Mouse (Mus musculus) kidney, postnatal 36 days (tissue): ENCODE results near the gene Spg21.

Experiments
- DNase-seq, 2 experiments: peaks; one replicate each; pipeline ENCODE4 v3.0.0; 2021 to 2022; ENCODE audit warnings: mixed read lengths in 2 of 2

Gene Spg21

DNA sequence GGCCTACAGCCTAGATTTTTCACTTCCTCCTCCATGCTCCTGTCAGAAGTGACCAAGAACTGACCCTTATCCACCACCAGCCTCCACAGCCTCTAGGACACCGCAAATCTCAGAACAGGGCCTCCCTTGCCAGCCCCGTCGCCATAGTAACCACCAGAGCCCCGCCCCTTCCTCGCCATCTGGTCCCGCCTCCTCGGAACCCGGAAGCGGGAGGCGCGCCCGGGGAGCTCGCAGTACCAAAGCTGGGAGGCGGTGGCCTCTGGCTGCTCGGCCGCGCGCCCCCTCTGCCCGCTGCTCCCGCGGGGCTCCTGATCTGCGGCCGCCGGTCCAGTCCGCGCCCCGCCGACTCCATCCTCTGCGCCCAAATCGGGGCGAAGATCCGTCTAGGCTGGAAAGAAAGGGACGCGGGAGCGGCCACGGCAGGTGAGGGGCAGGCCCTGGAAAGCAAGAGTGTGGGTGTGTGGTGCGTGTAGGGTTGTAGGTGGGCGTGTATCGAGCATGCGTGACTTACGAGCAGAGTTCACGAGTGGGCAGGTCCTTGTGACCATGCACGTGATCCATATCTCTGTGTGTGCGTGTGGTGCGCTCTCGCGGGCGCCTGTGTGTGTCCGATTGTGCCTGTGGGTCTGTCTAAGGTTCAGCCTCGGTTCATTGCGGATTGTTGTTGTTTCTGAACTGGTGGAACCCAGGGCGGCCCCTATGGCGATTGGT is at the start of gene Spg21:
Spg21 (plus strand) TSS at position 216 of the 711 bp plus-strand sequence.
- DNase-seq: peak; percentile 96 to 98

DNA sequence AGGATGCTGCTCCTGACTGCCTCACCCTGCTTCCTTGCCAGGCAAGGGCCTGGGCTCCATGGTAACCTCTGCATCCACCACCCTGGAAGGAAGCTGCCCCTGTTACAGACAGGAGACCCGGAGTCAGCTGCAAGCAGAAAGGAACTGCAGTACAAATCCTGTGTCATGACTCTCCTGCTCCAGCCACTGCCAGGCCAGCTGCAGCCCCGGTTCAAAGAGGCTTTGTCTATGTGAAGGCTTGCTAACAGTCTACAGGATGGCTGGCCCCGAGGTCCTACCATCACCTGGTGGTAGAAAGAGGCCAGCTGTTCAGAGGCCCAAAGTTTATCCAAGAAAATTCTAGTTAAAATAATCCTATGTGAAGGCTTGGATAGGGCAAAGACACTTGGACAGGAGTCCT is 49.4 kb upstream of the Spg21 start:
- DNase-seq: no peak

DNA sequence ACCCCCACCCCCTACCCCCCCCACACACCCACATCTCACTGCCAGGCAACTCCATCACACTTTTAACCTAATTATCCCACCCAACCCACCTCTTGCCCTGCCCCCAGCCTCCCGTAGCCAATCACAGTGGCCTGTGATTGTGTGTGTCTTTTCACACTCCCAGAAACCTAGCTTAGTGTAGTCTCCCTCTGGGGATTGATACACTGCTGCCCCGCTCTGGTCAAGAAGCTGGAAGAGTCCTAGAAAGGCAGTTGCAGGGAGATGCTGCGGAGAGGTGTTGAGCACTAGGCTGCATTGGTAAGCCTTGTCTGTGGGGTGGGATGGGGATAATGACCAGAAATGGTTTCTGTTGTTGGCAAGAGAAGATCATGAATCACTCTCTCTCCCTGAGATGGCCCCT is 43.0 kb upstream of the Spg21 start:
- DNase-seq: no peak

DNA sequence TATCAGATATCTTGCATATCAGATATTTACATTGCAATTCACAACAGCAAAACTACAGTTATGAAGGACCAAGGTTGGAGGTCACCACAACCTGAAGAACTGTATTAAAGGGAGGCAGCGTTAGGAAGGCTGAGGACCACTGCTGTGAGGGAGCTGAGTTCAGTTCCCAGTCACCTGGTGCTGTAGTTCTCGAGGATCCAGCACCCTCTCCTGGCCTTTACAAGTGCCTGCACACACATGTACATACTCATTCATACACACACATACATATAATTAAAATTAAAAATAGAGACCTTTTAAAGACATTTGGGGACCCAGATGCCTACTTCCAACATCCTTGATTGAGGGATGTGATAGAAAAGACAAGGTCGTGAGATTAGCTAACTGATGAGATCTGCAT is 41.1 kb upstream of the Spg21 start:
- no peak for DNase-seq

DNA sequence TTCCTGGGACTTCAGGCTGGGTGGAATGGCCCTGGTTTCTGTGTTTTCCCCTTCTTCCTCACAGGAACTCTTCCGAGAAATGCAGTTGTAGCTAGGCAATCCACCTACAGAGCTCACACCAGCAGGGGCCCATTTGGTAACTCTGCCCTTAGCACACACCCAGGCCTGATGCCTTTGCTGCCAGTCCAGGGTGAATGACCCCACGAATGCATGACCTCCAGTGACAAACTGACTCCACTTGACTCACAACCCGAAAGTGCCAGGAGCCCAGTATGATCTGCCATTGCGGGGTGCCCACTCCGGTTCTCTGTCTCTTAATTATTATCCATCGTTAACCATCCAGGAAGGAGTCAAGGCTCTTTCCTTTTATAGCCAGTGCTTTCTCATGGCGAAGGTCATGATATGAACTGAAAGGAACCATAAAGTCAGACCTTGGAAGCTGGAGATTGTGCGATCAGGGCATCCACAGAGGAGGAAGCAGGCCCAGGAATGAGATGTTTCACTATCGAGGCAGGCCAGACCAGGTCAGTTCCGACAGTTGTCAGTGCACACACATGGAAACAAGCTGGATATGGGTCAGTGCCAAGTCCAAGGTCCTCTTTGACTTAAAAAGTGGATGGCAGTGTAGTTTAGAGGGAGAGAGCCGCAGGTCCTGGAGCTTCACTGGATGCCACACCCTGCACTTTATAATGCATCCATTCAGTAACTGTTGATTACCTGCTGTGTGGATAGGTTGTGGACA is 37.8 kb upstream of the Spg21 start, which contains the start of gene Slc51b:
Slc51b (minus strand) TSS at position 196 of the 742 bp plus-strand sequence.
- DNase-seq: peak; percentile 80 to 86

DNA sequence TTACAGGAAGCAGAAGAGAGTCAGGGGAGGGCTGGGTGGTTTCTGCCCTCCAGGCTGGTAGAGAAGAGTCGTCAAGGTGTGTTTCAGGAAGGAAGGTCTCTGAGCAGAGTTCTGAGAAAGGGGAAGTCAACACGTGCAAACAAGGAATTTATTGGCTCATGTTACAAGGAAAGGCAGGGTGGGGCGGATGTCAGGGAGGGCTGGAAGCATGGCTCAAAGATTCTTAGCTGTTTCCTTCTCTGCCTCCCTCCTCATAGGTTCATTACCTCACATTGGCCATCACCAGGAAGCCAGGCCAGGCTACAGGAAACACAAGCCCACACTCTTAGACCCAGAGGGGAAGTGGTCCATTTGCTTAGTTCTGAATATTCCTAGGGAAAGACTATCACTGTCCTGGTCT is 36.4 kb upstream of the Spg21 start:
- DNase-seq: no peak

DNA sequence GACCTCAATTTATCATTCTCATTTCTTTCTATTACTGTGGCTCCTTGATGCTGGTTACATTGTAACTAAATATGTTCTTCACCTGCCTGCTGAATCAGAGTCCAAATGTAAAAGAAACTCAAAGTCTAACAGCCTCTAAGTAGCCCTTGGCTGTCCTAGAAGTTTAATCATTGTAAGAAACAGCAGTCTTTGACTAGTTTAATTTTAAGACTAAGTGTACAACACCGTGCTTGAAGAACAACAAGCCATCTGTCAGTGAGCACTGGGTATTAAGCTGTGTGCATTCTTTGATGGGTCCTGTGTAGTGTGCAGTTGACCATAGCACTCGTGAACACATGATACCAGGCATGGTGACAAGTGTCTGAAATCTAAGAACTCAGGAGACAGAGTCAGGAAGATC is 33.2 kb upstream of the Spg21 start:
- peak; percentile 30 to 71 for DNase-seq

GRCm38 (mm10) chr9:65428003-65428402 is 32.7 kb upstream of the Spg21 start:
- DNase-seq: peak in 1 of 2 experiments; percentile 14

GRCm38 (mm10) chr9:65430401-65430800 is 30.3 kb upstream of the Spg21 start:
- DNase-seq: no peak

GRCm38 (mm10) chr9:65430921-65431320 is 29.8 kb upstream of the Spg21 start:
- no peak for DNase-seq

GRCm38 (mm10) chr9:65432236-65432635 is 28.5 kb upstream of the Spg21 start:
- DNase-seq: peak; percentile 90 to 92

DNA sequence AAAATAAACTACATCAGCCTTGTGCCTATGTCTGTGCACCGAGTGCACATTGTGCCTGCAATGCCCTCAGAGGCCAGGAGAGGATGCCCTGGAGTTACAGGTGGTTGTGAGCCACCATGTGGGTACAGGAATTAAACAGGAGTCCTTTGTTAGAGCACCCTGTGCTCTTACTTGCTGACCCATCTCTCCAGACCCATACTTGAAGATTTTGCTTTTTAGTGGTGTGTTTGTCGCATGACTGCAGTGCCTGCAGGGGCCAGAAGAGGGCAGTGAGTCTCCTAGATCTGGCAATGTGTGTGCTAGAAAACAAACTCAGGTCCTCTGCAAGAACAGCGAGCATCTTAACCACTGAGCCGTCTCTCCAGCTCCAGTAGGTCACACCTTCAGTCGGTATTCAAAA is 26.6 kb upstream of the Spg21 start:
- peak; percentile 29 to 76 for DNase-seq

DNA sequence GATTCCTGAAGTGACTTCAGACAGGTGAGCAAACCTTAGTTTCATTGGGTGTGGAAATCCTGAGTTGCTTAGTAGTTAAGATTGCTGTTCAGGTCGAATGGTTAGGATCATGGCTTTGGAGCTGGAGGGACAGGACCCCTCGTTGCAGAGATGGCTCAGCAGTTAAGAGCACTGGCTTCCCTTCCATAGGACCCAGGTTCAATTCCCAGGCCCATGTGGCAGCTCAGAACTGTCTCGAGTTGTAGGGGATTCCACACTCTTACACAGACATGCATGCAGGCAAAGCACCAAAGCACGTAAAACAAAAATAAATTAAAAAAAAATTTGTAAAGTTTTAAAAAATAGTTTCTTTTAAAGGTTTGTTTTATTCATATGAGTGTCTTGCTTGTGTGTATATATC is 25.5 kb upstream of the Spg21 start:
- DNase-seq: no peak

GRCm38 (mm10) chr9:65435671-65436301 is 25.0 kb upstream of the Spg21 start, which contains the start of gene Mtfmt:
TSS of gene Mtfmt (plus strand) at chr9:65435782.
- DNase-seq: peak; percentile 96 to 99

DNA sequence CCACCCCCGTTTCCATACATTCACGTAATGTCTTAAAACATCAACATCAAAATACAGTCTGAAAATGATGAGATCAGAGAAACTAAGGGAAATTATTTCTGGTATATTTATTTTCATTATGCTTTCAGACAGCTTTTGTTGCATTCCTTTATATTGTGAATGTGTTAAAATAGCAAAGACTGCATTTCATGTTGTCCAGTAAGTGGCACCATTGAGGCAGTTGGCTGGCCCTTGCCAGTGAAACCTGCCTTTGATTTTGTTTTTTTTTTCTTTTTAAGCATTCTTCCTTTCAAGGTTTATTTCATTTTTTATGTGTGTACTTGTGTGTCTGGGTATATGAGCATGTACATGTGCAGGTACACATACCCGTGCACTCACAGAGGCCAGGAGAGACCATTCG is 16.1 kb upstream of the Spg21 start:
- no peak for DNase-seq

DNA sequence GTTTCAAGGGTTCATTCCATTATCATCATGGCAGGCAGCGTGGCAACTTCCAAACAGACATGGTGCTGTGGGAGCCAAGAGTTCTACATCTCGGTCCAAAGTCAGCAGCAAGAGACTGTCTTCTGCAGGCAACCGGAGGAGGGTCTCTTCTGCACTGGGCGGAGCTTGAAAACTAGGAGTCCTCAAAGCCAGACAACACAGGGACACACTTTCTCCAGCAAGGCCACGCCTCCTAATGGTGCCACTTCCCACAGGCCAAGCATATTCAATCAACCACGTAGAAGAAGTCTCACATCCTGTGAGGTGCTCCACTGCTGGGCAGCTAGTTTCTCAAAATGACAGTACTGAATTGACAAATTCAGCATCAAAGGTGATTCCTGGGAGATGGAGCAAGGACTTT is 12.8 kb upstream of the Spg21 start:
- DNase-seq: no peak

GRCm38 (mm10) chr9:65458975-65459374 is 1.8 kb upstream of the Spg21 start:
- DNase-seq: no peak

DNA sequence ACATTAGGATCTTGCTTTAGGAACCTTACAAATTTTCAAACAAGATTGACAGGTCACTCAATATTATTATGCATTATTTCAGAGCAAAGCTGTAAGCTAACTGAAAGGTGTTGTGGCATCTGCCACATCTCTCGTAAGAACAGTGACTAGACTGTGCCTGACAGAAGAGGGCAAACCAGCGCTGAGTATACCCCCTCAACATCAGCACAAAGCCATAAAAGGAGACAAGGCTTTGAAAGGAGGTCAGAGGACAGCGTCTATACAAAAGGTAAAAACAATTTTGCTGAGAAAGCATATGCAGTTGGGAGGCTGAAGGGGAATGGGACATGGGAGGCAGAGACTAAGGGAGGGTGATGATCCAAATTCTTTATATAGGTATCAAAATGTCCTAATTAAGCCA is 549 bp upstream of the Spg21 start:
- no peak for DNase-seq

GRCm38 (mm10) chr9:65462544-65462943 is 1.8 kb downstream of the Spg21 start:
- DNase-seq: no peak

GRCm38 (mm10) chr9:65464161-65464560 is 3.4 kb downstream of the Spg21 start:
- DNase-seq: peak; percentile 71 to 82

GRCm38 (mm10) chr9:65465241-65465640 is 4.5 kb downstream of the Spg21 start:
- DNase-seq: peak in 1 of 2 experiments; percentile 2

DNA sequence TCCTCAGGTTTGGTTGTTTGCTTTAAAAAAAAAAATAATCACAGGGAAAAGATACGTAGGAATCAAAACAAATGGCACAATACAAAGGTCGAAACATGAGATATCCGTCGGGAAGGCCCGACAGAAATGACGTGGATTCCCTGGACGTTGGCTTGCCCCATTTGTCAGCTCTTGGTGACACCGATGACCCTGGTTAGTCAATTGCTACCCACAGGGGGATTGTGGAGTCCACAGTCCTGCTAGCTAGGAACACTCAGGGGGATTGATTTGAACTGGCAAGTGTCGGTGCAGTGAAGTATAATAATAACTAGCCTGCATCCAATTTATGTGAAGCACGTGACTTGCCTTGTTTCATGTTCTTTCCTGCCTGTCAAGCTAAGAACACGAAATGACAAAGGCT is 6.9 kb downstream of the Spg21 start:
- no peak for DNase-seq

DNA sequence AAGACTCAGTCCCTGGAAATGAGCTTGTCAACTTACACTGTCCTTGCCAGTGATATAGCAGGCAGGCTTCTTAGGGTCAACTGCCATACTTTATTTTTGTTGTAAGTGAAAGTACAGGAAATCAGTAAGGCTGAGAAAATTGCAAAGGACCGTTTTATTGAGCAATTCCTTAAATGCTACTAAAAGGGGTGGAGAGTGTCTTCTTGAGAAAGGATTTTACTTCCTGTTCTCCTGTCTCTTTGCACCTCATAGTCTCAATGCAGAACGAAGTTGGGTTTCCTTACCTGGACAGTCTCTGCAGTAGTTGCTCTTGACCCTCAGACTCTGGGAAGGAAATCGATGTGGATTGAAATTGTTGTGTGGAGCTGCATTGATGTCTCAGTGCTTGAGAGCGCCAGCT is 12.0 kb downstream of the Spg21 start:
- no peak for DNase-seq

DNA sequence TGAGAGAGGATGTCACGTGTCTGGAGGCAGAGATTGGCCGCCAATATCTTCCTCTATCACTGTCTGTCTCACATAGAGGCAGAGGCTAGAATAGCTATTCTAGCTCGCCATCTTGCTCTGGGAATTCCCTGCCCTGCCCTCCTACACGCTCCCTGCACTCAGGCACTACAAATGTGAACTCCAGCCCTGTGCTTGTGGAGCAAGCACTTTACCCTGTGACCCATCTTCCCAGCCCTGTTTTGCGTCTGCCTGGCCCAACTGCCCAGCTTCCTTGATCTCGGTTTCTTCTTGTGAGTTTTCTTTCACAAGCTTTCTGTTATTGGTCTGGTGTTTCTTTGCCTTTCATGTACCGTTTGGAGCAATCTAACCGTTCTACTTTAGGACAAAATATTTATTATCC is 18.4 kb downstream of the Spg21 start:
- no peak for DNase-seq
